Mouse (Mus musculus): ENCODE results near the gene Hoxa7. TPM values are rescaled to one million over a fixed set of nuclear protein-coding genes. Genes with fewer than 3 reads are reported as not detected.

The Hoxa7 gene
- total RNA-seq (2017) = 0.61 TPM in 1 of 2 replicates, not detected in the other

- peak; percentile 76 for ATAC-seq (ENCODE audit: extremely low read depth, insufficient number of reproducible peaks, low FRiP score, poor library complexity, severe bottlenecking)
Observed at GRCm38 (mm10) chr6:52221337-52221992, at the start of gene Hoxa7. Gene Hoxa7, minus strand, starts transcription at chr6:52221854.

DNA sequence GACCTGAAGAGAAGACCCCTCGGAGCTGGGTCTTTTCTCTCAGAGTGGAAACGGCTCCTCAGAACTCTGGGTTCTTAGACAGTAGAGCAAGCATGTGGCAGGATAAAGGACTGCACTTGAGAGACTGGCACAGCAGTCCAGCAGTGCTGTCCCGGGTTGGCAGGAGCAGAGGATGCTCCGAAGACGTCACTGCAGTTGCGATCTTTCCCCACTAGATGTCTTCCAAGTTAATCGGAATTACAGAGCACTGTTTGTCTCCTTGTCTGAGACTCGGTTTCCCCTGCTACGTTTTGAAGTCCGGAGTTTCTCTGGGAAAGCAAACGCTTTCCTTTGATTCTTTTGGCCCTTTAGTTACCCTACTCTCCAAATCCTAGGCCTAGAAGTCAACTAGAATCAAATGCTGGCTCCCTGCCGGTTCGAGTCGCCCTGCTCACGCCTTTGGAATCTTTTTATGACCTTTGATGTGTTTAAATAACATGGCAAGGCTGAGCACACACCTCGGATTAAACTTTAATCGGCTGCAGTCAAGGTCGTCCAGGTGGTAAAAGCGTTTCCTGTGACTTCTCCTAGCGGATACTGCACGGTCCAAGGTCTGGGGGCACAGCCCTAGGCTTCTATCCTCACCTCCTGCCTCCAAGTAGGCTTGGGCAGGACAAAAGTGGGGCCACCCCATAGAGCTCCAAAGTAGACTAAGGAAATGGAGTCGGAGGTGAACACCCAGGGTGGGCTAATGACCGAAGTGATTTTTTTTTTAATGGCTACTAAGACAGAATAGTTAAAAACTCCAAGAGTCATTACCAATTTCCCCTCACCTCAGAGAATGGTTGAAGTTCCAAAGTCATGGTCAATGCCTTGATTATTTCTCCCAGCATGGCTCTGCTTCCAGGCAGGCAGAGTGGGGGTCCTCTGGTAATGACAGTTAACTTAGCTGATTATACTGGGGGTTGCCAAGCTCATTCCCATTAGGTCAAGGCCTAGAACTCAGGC lies 49.1 kb upstream of the Hoxa7 start:
- ATAC-seq (ENCODE audit: extremely low read depth, insufficient number of reproducible peaks, low FRiP score, poor library complexity, severe bottlenecking) = no peak

DNA sequence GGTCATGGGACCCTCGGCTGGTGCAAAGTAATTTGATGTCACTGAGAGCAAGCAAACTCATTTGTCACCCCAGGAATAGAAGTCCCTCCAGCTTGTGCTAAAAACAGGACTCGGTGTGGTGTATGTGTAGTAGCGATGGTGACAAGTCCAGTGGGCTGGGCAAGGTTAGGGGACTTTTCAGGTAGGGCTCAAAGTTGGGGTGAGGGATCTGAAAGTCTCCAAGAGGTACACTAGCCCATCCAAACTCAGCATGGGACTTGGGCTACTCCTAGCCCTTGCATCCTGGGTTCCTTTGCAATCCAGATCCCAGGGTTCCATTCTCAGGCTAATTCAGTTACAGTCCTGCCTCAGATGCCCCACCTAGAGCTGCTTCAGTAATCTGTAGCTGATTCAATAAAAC lies 47.1 kb upstream of the Hoxa7 start:
- no peak for ATAC-seq (ENCODE audit: extremely low read depth, insufficient number of reproducible peaks, low FRiP score, poor library complexity, severe bottlenecking)

- ATAC-seq (ENCODE audit: extremely low read depth, insufficient number of reproducible peaks, low FRiP score, poor library complexity, severe bottlenecking) = no peak
Observed at GRCm38 (mm10) chr6:52268341-52268740, 46.7 kb upstream of the Hoxa7 start.

- no peak for ATAC-seq (ENCODE audit: extremely low read depth, insufficient number of reproducible peaks, low FRiP score, poor library complexity, severe bottlenecking)
Observed at GRCm38 (mm10) chr6:52267691-52268090, 46.0 kb upstream of the Hoxa7 start.

GRCm38 (mm10) chr6:52267221-52267620 lies 45.6 kb upstream of the Hoxa7 start:
- no peak for ATAC-seq (ENCODE audit: extremely low read depth, insufficient number of reproducible peaks, low FRiP score, poor library complexity, severe bottlenecking)

- ATAC-seq (ENCODE audit: extremely low read depth, insufficient number of reproducible peaks, low FRiP score, poor library complexity, severe bottlenecking) = no peak
Observed at GRCm38 (mm10) chr6:52266666-52266985, 45.0 kb upstream of the Hoxa7 start.

DNA sequence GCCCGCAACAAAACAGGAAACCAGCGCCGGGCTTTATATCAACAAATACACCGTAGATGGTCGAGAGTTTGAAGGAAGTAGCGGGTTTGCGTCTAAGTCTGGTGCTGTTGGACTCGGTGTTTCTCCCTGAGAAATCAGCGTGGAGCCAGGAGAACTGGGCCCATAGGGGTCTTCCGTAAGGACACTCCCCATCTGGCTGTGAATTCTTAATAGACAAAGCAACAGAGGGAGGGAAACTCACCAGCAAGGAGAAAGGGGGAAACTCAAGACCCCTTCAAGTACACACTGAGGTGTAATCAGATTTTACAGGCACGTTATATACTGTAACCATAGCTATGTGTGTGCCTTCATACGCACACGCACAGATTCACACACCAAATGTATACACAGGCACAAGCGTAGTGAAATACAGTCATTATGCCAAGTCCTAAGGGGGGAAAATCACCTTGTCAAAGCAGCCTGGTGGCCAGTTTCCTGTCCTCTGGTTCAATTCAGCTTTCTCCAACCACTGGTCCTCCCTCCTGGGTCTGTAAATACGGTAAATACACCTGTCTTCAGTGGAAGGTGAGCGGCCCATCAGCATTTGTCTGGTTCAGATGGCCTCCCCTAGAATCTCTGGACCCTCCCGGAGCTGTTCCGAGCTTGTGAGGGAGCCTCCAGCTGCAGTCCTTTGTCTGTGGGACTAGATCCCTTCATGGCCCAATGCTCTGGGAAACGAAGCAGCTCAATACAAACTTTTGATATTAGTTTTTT lies 44.4 kb upstream of the Hoxa7 start:
- ATAC-seq (ENCODE audit: extremely low read depth, insufficient number of reproducible peaks, low FRiP score, poor library complexity, severe bottlenecking) = no peak

DNA sequence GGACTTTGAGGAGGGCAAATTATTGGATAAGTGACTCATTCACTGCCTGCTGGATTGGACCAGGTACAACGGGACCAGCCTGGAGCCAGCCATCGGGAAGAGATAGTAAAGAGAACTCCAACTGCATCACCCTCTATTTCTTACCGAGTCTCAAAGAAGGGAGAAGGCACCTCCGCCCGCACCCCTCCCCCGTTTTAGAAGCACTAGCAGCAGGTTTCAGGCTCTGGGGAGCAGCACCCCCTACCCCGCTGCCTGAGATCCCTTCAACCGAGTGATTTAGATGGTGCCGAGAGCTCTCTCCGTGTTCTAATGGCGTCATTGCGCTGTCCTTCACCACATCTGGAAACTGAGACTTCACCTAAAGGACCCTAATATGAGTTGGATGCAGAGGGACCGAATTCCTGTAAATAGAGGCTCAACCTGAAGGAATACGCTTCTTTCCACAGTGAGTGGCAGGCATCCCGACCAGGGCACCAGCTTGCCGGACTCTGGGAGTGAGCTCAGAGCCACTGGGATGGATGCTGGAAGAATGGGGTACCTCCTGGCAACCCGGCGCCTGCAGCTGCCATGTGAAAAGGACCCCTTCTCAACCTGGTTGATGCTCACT lies 43.8 kb upstream of the Hoxa7 start:
- ATAC-seq (ENCODE audit: extremely low read depth, insufficient number of reproducible peaks, low FRiP score, poor library complexity, severe bottlenecking) = no peak

- no peak for ATAC-seq (ENCODE audit: extremely low read depth, insufficient number of reproducible peaks, low FRiP score, poor library complexity, severe bottlenecking)
Observed at GRCm38 (mm10) chr6:52264106-52264790, 42.6 kb upstream of the Hoxa7 start.

GRCm38 (mm10) chr6:52263321-52263585 lies 41.6 kb upstream of the Hoxa7 start:
- no peak for ATAC-seq (ENCODE audit: extremely low read depth, insufficient number of reproducible peaks, low FRiP score, poor library complexity, severe bottlenecking)

GRCm38 (mm10) chr6:52262463-52263320 lies 41.0 kb upstream of the Hoxa7 start:
- ATAC-seq (ENCODE audit: extremely low read depth, insufficient number of reproducible peaks, low FRiP score, poor library complexity, severe bottlenecking) = no peak

DNA sequence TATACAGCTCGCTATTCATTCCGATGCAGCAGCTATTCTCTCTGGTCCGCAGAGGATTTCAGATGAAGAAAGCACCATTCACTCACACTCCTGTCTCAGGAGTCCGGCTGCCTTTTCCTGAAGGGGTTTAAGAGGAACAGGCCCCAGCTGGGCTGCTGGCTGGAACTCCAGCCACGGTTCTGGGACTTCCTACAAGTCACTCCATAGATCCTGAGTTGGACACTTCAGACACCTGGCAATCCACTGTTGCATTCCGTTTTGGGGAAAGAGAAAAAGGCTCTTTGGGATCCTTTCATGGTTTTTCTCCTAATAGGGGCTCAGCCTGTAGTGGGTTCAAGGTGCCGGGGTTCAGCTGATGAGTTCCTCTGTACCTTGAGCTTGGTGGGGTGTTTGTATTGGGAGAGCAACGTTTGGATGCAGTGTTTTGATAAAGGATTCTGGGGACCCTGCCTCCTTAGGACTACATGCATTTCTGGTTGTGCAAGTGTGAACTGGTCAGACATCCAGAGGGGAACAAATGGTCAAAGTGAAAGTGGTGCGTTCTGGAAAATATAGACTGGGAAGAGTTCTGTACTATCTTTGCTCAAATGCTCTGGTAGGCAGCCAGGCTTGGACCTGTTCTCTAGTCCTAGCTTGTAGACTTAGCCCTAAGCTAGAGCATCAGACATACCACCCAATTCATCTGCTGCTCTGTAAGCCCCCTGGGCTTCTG lies 40.3 kb upstream of the Hoxa7 start:
- no peak for ATAC-seq (ENCODE audit: extremely low read depth, insufficient number of reproducible peaks, low FRiP score, poor library complexity, severe bottlenecking)

GRCm38 (mm10) chr6:52260654-52261575 lies 39.3 kb upstream of the Hoxa7 start, which contains the start of gene Hoxa13:
Gene Hoxa13, minus strand, starts transcription at chr6:52260880.
- ATAC-seq (ENCODE audit: extremely low read depth, insufficient number of reproducible peaks, low FRiP score, poor library complexity, severe bottlenecking) = no peak

GRCm38 (mm10) chr6:52259811-52260261 lies 38.2 kb upstream of the Hoxa7 start:
- no peak for ATAC-seq (ENCODE audit: extremely low read depth, insufficient number of reproducible peaks, low FRiP score, poor library complexity, severe bottlenecking)

DNA sequence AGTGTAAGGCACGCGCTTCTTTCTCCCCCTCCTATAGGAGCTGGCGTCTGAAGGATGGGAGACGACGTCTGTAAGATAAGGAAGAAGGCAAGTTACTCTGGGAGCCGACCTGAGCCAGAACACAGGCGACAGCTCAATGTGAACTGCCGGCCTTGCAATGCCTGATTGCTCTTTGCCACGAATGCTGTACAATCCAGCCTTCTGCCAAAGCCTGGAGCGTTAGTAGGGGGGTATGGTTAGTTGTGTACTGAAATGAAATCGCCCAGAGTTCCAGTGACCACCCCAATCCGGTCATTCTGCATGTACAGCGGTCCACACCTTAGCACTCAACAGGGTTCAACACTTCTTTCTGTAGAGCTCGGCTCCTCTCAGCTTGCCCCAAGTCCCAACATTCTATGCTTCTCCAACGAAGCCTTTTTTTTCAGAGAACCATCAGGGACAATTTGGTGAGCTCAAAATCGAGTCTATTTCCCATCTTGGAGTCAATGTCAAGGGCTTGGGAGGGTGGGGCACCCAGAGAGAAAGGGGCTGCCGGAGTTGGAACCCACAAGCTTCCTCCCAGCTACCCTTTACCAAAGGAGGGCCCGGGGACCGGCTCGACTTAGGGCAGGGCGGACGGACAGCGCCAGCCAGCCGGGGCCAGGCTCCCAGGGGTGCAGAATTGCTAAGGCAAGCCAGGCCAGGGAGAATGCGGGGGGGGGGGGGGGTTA lies 37.6 kb upstream of the Hoxa7 start:
- ATAC-seq (ENCODE audit: extremely low read depth, insufficient number of reproducible peaks, low FRiP score, poor library complexity, severe bottlenecking) = no peak
